Mouse (Mus musculus) adrenal gland (tissue): ENCODE measurements around the gene Themis3.

ENCODE experiments used
- intact Hi-C: fragments of 180-260 bp; cut with DNase I; formaldehyde crosslinking; loops from one replicate; pipeline ENCODE4 v1.15.1; 2025
- long read RNA-seq, 2 experiments: library from polyadenylated mRNA; unstranded; transcript quantifications; one replicate each; pipeline ENCODE4 v2.0.0; 2020; ENCODE audit warnings: borderline replicate concordance in 1 of 2; ENCODE audit not compliant: insufficient replicate concordance in 1 of 2

Gene Themis3
- long read RNA-seq, experiment 1, result 0 reads
- long read RNA-seq, experiment 2, result 0 reads

DNA sequence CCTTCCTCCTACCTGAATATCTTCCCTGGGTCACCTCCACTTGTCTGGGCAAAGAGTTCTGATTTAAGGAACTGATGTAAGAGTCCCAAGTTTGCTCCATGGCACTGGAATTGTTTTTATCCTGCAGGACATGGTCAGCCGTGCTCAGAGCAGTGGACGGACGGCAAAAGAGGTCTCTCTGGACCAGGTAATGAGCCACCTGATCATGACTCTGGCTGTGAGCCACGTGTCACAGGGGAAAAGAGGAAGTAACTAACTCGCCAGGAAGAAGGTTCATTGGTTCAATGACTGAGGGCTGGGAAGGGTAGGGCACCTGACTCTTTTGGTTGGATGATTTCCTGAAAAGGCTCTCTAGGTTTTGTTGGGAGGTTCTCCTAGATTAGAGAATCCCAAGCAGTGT, at the start of gene Themis3:
Themis3 (minus strand) TSS at position 187 of the 400 bp plus-strand sequence.
- intact Hi-C loops, result no loop called here

DNA sequence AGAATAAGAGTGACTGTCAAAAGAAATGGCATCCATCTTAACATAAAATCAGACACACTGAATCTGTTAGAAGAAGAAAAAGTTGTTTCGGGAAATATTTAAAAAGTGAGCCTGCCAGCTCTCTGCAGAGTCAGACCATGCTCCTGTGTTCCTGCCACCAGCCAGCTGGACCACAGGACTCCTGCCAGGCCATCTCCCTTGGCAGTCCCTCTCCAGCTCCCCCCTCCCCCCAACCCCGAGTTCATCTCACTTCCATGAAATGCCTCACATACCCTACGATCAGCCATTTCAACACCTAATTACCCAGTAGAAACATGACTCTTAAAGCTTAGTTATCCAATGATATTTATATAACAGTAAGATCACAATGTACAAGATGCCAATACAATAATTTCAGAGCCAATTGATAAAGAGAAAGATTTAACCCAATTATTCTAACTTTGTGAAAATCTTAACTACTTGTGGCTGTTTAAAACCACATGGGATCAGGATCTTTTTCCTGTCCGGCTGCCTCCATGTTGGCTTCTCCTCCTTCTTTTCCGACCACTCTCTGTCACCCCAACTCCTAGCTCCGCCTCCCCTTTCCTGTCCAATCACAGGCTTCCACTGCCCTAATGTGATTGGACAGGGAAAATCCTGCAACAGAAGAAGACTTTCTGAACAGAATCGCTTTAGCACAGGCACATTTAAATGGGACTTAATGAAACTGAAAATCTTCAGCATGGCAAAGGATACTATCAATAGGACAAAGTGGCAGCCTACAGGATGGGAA, 43.7 kb upstream of the Themis3 start:
- intact Hi-C loops, result no loop called here

GRCm38 (mm10) chr17:66619996-66620656, 25.7 kb upstream of the Themis3 start:
- intact Hi-C loops, result no loop called here

DNA sequence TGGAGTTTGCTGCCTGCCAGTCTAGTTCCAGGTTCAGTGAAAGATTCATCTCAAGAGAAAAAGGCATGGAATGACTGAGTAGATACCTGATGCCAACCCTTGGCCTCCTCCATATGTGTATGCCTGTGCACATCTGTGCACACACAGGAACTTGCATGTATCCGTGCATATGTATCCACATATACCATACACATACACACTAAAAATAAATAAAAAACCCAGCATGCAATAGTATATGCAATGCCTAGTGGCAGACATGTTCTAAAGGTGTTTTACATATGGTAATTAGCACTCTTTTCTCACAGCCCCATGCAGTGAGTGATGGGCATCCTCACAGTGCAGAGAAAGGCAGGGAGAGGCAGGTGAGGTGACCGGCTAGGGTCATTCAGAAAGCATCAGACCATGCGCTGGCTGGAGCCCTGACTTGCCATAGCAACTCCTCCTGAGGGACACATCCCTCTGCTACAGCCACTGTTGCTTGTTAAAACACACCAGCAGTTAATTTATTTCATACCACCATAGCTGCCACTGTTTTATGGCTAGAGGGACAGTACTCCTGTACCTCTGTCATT, 24.9 kb upstream of the Themis3 start:
- intact Hi-C loops, result no loop called here

DNA sequence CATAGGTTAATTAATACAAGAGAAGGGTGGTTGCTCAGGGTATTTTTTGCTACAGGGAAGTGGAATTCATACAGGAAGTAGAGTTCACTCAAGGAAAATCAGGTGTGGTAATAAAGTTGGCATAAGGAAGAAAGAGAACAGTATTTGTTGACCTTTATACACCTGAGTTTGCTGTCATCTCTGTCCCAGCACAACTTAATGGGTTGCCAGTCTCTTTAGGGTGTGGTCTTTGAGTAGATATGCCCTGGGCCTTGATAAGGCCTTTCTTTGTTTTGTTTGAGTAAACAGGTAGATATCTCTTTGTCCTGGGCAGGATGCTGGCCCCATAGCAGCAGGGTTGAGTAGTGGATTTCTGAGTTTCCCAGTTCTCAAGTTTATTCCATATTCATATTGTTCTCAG, 15.6 kb upstream of the Themis3 start:
- intact Hi-C loops, result no loop called here

GRCm38 (mm10) chr17:66604931-66605330, 10.5 kb upstream of the Themis3 start:
- intact Hi-C loops, result no loop called here

- intact Hi-C loops, result no loop called here
These were observed 6.8 kb upstream of the Themis3 start for GRCm38 (mm10) chr17:66601171-66601570.

DNA sequence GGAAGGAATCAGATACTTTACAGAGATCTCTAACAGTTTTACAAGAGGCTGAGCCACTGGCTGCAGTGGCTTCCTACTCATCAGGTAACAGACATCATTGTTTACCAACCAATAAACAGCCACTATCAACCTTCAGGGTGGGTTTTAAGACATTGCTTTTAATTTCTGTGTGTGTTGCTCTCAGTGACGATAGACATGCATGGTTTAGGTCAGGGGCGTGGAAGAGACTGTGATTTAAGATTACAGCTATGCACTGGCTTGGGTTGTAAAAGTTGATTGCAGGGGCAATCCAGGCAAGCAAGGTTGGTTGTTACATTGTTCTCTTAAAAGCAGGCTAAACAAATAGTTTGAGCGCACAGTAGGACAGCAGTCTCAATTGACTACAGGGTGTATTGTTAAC, 1.4 kb upstream of the Themis3 start:
- intact Hi-C loops, result no loop called here

GRCm38 (mm10) chr17:66595256-66595655, 835 bp upstream of the Themis3 start:
- intact Hi-C loops, result no loop called here

- intact Hi-C loops, result no loop called here
These were observed 3.9 kb downstream of the Themis3 start for GRCm38 (mm10) chr17:66590353-66591075.

DNA sequence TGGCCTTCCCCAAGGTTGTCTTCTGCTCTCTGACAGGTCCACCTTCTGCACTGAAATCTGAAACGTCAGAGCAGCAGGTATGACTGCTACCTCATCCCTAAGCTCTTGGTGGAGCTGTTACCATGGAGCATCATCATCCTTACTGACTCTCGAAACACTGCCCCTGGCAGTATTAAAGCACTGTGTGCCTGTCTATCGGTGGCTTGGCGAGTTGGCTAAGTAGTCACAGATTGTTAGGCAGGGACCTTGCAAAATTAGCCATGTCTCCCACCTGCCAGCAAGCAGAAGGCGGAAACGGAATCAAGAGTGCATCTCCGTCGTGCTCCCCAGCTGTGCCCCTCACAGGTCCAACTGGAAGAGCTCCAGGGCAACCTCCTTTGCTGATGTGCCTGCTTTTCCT, 4.6 kb downstream of the Themis3 start:
- intact Hi-C loops, result no loop called here

GRCm38 (mm10) chr17:66586741-66587140, 7.7 kb downstream of the Themis3 start:
- intact Hi-C loops, result no loop called here

- intact Hi-C loops, result no loop called here
These were observed 8.3 kb downstream of the Themis3 start for GRCm38 (mm10) chr17:66586078-66586477.

GRCm38 (mm10) chr17:66580990-66581389, 13.4 kb downstream of the Themis3 start:
- intact Hi-C loops, result no loop called here

DNA sequence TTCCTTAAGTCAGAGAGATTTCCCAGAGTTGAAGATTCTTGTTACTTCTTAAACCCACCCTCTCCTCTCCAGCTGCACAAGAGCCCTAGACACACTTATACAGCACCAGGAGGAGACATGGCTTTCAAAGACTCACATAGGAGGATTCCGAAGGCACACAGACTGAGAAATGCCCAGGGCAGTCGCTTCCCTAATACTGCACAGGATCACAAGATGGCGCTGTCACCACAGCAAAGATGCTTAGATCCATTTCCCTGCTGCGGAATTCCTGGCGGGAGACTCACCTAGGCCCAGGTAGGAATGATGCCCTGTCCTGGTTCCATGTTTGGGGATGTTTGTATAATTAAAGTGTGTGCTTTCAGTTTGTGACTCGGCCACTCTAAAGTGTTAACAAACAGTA, 16.4 kb downstream of the Themis3 start:
- intact Hi-C loops, result loop anchor here (2.0 to 5.0 kb wide), 2 partner anchors 177 to 1089 kb away; no protein-coding TSS in a partner anchor

GRCm38 (mm10) chr17:66577507-66577906, 16.9 kb downstream of the Themis3 start:
- intact Hi-C loops, result loop anchor here (5.0 kb wide), 1 partner anchor 1090 kb away; no protein-coding TSS in a partner anchor

GRCm38 (mm10) chr17:66572677-66573060, 21.8 kb downstream of the Themis3 start:
- intact Hi-C loops, result no loop called here

DNA sequence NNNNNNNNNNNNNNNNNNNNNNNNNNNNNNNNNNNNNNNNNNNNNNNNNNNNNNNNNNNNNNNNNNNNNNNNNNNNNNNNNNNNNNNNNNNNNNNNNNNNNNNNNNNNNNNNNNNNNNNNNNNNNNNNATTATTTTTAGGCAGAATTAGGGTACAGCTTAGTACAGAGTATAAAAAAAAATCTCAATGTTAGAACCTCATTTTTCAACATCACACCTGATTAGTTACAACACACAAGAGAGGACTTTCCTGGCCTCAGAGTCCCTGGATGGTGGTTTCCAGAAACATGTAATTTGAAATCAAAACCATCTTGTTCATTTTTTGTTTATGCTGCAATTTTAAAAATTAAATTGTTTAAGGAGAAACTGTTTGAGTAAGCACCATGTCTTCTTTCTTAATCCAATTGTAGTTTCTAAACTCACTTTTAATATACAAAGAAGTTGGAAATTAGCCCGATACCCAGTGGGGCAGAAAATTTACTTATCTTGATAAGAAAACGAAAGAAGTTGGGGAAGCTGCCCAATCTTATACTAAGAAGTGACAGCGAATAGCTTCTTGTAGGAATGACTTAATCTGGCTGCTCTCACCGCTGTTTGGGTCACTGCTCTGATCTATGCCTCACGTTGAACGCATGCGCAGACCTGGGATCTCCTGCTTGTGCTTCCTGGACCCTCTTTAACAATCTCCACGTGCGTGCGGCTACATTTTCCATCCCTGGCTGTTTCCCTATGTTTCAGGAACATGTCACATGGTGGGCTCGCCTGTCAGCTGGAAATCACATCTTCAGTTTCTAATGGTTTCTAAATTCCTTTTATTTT, 22.4 kb downstream of the Themis3 start:
- intact Hi-C loops, result no loop called here

DNA sequence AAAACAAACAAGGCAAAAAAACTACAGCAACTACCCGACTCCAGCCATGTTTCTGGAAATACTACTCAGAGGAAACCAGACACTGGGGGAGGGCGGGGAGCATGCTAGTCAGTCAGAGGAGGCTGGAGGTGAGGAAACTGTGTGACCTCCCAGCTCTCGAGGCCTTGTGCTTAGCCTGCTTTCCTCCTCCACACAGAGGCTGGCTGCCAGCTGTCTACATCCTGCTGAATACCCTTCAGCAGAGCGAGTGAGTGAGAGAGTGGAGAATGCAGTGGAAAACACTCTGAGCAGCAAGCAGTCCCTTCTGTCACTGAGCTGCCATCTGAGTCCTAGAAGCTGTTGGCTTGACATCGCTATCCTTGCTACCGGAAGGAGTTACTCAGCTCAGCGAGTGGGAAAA, 30.2 kb downstream of the Themis3 start:
- intact Hi-C loops, result no loop called here

DNA sequence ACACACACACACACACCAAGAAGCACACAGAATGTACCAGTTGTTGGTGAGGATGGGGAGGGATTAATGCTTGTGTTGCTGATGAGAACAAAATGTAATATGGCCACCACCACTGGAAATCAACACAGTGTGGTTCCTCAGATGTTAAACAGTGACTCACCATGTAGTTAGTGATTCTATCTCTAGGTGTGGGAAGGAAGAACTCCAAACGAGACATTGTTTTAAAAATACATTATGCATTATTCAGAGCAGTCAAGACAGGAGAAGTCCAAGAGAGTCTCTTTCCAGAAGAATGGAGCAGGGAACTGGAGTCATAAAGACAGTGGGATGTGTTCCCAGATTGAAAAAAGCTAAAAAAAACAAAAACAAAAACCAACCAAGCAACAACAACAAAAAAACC, 30.9 kb downstream of the Themis3 start:
- intact Hi-C loops, result no loop called here

GRCm38 (mm10) chr17:66561380-66561779, 33.0 kb downstream of the Themis3 start:
- intact Hi-C loops, result no loop called here
